Mouse (Mus musculus) gastrocnemius, postnatal 25 days (tissue): ENCODE measurements around the gene Odf2. TPM values are rescaled to one million over a fixed set of nuclear protein-coding genes. Genes with fewer than 3 reads are reported as not detected.

Source experiments
- DNase-seq: peaks from one replicate; pipeline ENCODE4 v3.0.0; 2022
- microRNA-seq, 2 experiments: library from miRNA; unstranded; fragments of <30 nt; microRNA quantifications; one replicate each; pipeline ENCODE4 v1.2.0; 2021; ENCODE audit warnings: borderline replicate concordance in 2 of 2
- total RNA-seq, 2 experiments: library from RNA; stranded (reverse); gene quantifications; 1 replicate in 1 of 2; 2 replicates in 1 of 2; pipeline ENCODE4 v1.2.3; 2021

The Odf2 gene
- total RNA-seq, 2 experiments from 2014 or later = 10.3 to 14.7 TPM

DNA sequence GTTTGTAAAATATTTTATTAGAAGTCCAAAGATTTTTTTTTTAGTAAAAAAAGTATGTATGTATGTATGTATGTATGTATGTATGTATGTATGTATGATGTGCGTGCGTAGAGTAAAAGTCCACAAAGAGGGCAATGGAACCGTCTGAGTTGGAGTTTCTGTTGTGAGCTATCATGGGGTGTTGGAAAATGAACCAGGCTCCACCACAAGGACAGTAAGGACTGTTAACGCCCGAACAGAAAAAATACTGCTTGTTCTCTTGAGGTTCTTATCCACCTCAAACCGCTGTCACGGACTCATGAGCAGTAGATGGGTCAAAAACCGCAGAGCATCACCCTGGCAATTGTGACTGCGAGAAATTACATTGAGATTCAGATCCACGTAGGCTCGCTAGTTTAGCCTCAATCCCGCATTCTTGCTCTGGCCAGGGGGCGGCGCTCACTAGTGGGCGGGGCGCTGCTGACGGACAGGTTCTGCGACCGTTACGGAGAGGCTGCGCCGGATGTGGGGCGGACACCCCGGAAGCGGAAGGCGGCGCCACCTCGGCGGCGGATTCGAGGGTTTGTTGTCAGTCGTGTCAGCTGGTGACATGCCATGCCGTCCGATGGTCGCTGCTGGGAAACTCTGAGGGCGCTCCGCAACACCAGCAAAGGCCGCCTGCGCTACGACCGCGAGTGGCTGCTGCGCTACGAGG lies 46.0 kb downstream of the Odf2 start, which contains the start of gene Gle1:
Gene Gle1 (plus strand): TSS at position 521 of the 694 bp plus-strand sequence.
- peak; percentile 94 for DNase-seq

DNA sequence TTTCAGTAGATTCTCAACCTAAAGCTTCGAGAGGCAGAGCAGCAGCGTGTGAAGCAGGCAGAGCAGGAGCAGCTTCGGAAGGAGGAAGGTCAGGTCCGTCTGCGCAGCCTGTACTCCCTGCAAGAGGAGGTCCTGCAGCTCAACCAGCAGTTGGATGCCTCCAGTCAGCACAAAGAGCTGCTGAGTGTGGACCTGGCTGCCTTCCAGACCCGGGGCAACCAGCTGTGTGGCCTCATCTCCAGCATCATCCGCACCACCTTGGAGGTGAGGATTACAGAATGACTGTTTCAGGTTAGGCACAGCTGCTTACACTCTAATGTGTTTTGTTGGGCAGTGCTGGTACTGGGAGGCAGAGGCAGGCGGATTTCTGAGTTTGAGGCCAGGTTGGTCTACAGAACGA lies 51.1 kb downstream of the Odf2 start:
- DNase-seq = no peak

DNA sequence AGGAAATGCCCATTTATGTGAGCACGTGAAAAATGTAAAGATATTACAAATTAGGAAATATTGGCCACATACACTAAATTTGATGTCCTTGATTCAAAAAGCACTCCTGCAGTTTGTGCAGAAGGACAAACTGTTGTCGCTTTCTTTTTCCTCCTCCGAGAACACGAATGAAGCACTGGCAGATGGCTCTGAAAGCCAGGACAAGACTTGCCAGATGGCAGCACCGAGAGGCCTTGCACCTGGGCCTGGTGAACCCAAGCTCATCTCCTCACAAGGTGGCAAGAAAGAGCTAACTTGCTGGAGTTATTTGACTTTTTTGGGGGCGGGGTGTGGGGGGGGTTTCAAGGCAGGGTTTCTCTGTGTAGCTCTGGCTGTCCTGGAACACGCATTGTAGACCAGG lies 51.8 kb downstream of the Odf2 start:
- DNase-seq = no peak

DNA sequence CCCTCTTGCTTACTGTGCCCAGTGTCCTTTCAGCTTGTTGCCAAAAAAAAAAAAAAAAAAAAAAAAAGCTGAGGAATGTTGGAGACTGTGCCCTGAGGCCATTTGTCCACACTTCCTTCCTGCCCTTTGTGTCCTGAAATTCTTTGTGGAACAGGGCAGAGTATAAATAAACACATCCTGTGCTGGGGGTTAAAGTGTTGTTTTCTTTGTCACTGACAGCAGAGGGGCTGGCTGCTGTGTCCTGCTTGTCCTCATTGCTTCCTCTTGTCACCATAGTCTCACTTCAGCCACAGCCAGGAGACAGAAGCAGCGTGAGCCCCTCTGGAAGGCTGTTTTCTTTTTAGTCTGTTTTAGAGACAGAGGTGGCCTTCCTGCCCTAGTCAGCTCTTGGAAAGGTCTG lies 55.7 kb downstream of the Odf2 start:
- no peak for DNase-seq

DNA sequence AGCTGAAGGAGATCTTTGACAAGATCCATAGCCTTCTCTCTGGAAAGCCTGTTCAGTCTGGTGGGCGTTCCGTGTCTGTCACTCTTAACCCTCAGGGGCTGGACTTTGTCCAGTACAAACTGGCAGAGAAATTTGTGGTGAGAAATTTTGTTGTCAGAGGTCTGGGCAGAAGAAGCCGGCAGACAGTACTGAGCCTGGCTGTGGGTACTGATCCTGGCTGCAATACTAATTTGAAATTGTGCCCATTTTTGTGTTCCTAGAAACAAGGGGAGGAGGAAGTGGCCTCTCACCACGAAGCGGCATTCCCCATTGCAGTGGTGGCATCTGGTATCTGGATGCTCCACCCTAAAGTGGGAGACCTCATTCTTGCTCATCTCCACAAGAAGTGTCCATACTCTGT lies 59.9 kb downstream of the Odf2 start:
- no peak for DNase-seq

DNA sequence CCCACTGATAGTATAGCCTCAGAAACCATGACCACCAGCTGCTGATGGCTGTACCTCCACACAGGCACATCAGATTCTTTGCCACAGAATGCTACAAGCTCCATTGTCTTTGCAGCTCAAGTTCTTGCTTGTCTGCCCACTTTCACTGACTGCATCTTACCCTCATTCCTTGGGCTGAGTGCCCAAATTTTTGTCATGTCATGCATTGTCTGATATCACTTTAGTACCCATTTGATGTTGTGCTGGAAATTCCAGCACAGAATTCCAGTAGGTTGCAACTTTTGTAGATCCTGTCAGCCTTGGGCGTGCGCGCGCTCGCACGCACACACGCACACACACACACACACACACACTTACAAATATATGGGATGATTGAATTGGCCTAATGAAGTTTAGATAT lies 72.2 kb downstream of the Odf2 start:
- DNase-seq = no peak

DNA sequence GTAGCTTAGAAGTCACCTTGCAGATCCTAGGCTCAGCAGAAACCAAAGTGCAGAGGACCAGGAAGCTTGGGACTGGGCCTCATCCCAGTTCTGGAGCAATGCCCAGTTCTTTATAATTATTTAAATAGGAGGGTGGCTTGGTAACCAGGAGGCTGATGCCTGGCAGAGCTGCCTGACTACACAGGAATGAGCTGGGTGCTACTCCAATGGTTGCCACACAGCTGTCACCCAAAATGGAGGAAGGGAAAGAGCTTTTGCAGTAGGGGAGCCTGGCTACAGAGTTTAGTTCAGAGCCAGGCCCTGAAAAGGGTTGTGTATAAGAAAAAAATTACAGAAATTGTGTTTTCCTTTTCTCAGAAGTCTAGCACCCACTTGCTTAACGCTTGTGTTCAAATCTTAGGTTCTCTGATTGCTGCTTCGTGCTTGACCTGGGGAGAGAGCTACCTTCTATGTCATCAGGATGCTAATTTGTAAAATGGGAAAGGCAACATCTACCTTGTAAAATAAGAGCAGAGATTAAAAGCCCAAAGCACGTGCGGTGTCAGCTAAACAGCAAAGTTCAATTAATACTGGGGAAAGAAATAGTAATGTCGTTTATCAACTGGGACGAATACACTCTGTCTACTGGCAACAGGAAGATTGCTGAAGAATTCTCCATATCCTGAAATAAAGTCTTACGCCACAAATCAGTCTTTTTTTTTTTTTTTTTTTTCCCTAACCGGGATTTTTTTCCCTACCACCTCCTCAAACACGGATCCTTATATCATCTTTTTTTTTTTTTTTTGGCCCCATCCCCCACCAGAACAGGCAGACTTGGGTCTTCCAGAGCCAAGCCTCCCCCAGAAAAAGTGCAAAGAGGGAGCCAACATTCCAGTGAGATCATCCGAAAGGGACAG lies 75.6 kb downstream of the Odf2 start:
- DNase-seq = no peak

DNA sequence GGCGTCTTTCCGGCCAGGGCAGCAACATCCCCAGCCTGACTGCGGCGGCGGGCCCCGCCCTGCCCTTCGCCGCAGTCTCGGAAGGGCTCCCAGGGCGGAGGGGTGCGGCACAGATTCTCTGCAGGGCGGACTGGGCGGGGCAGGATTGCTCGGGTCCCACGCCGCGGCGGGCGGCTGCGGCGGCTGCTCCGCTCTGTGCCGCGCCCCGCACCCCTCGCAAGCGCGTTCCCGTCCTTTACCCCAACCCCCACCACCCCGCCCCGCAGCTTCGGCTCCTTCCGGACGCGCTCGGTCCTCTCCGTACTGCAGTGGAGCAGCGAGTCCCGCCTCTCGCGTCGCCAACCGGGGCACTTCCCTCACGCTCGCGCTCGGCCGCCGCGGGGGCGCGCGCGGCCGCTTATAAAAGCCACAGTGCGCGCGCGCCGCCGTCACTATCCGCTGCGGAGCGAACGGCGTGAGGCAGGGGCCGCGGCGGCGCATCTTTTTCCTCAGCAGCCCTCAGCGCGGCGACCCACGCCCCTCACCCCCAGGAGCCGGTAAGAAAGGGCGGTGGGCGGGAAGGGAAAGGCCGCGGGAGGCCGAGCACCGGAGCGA lies 76.3 kb downstream of the Odf2 start, which contains the start of gene Sptan1:
Gene Sptan1 (plus strand): TSS at position 311 of the 594 bp plus-strand sequence.
- peak; percentile 98 for DNase-seq

DNA sequence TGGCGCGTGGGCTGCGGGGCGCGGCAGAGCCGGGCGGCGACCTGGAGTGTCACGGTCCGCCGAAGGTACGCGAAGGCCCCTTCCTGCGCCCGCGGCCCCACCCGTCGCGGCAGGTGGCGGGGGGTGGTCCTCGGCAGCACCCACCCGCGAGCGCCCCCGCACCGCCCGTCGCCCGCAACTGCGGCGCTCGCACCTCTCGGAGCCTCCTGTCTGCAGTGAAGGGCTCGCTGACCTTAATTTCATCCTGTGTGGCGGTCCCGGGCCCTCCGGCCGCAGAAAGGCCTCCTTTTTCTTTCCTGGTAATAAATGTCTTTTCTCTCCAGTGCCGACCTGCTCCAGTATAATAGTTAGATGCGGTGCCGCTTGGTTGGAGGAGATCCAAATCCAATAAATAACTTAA lies 76.9 kb downstream of the Odf2 start:
- no peak for DNase-seq

DNA sequence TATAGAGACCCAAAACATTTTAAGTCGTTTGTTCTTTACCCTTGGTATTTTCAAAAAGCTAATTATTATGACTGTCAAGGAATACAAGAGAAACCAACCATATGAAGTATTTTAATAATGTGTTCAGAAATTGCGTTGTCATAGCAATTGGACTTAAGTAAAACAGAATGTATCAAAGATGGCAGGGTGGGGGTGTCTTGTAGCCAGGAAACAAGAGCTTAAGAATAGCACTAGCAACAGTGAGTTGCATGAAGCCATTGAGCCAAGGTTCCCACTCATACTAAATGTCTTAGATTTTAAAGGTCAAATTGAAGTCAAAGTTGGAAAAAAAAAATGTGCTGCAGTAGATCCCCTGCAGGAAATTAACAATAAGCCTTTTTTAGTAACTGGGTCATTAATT lies 77.8 kb downstream of the Odf2 start:
- no peak for DNase-seq

DNA sequence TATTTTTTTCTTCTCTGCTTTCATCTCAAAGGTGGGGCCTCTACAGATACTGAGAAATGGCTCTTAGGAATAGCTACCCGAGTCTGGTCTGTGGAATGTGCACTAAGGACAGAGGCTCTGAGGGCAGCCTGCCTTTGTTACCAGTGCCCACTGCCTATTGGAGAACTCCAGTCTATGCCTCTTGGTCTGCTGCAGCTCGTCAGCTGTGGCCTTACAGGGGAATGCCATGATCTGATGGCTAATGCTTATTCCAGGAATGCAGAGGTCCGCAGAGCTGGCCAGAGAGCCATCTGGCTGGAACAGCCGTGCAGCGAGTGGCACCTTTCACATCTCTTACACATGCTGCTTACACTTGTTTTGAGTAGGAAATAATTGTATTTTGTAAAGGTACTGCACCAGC lies 78.7 kb downstream of the Odf2 start:
- no peak for DNase-seq

DNA sequence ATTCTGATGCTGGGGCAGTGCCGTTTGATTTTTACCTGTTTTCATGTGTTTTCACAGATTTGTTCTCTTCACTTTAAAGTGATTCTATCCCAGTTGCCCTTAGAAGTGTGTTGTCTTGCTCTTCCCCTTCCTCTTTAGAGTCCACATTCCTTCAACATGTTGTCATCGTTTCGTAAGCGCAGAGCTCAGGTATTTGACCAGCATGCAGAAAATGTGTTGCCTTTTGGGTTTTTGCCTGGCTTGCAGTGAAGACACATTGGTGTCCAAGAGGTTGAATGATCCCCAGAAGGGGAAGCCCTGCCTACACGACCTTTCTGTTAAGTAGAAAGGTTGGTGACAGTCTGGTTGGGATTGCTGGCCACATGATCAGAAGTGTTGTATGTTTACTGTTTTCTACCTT lies 79.6 kb downstream of the Odf2 start:
- no peak for DNase-seq

DNA sequence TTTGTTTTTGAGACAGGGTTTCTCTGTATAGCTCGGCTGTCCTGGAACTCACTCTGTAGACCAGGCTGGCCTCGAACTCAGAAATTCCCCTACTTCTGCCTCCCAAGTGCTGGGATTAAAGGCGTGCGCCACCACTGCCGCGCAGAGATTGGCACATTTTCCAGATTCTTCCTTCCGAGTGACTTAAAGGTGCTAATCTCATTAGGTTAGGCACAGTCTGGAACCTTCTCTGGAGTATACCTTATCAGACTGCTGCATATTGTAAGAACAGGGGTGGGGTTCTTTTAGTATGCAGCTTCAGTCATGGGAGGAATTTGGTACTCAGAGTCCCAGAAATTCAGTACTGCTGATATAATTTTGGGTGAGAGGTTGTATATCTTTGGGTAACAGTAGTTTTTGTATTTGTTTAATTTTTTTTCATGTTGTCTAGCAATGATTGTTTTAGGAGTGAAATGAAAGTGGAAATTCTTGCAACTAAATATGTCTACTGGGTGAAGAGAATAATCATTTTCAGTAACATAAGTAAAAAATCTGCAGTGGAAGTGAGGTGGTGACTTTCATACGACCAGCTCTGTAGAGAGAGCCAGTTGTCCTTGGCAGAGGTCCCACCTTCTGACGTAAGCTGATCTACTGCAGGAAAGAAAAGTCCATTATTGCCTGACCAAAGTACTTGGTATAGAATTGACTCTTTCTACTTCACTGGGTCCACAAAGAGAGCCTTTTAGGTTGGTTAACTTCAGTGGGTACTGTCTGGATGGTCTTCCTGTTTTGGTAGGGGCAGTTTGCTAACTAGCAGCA lies 83.0 kb downstream of the Odf2 start:
- peak; percentile 58 for DNase-seq

DNA sequence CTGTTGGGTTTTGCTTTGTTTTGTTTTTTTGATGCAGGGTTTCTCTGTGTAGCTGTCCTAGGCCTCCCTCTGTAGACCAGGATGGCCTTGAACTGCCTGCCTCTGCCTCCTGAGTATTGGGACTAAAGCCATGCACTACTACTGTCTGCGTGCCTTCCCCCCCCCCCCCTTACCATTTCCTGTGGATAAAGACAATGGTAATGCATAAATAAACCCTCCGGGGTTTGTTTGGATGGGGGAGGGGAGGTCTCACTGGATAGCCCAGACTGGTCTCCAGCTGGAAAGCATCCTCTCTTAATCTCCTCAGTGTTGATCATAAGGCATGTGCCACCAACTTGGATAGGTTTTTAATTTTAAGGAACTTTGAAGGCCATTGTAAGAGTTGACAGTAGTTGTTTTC lies 84.5 kb downstream of the Odf2 start:
- DNase-seq = no peak

DNA sequence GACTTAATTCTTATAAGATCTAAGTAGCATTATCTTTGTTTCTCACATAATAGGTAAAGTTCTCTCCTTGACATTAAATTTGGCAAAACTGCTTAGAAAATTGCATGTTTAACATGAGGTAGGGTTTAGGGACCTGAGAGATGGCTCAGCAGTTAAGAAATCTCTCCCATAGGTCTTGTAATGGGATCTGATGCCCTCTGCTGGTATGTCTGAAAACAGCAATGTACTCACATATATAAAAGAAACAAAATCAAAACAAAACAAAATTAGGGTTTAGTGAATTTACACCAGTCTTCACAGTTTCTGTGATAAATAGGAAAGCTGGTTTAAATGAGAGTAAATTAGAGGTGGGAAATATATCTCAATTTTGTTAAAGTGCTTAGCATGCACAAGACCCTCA lies 88.3 kb downstream of the Odf2 start:
- no peak for DNase-seq

DNA sequence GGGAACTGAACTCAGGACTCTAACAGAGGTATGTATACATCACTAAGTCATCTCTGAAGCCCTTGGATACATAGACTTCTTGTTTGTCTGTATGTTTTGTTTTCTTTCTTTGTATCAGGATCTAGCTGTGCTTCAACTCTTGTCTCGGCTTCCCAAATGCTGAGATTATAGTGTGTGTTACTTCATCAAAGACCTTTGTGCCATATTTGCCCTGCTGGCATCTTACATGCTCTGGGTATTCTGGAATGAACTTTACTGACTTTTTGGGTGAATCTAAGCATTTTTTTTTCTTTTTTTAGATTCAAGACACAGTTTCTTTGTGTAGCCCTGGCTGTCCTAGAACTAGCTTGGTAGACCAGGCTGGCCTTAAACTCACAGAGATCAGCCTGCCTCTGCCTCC lies 91.6 kb downstream of the Odf2 start:
- DNase-seq = no peak

Small RNA genes lying within 50 kb of the gene (microRNA-seq; reads per million reads assigned to microRNA genes)
- gene Mir219a-2 (0 reads per million in 2 experiments), gene Mir219b (0 reads per million in 2 experiments)

Other genes starting within 250 kb of the Odf2 start
- gene Gm13420, start 137.5 kb upstream of the Odf2 start, total RNA-seq = not detected
- not detected for gene Gm13547, start 129.9 kb upstream of the Odf2 start, total RNA-seq
- 1 to 10 TPM; 7.4 to 8.3 TPM for gene Coq4, start 101.7 kb upstream of the Odf2 start, total RNA-seq
- 10 to 100 TPM; 24.8 to 24.9 TPM for gene Trub2, start 100.7 kb upstream of the Odf2 start, total RNA-seq
- 10 to 100 TPM in 1 of 2 experiments, 1 to 10 TPM in 1; 8.2 to 10.7 TPM for gene Slc27a4, start 86.6 kb upstream of the Odf2 start, total RNA-seq
- gene Urm1, start 69.1 kb upstream of the Odf2 start, total RNA-seq = 10 to 100 TPM; 20.9 to 26.0 TPM
- gene Cercam, start 20.1 kb upstream of the Odf2 start, total RNA-seq = 10 to 100 TPM in 1 of 2 experiments, 1 to 10 TPM in 1; 8.5 to 10.6 TPM
- 10 to 100 TPM; 19.7 to 21.3 TPM for gene Gle1, start 46.2 kb downstream of the Odf2 start, total RNA-seq
- 10 to 100 TPM; 56.9 to 64.4 TPM for gene Sptan1, start 76.3 kb downstream of the Odf2 start, total RNA-seq
- 1 to 10 TPM; 3.3 to 3.4 TPM for gene Wdr34, start 159.7 kb downstream of the Odf2 start, total RNA-seq
- 10 to 100 TPM; 75.4 to 85.1 TPM for gene Set, start 168.2 kb downstream of the Odf2 start, total RNA-seq
- 1 to 10 TPM; 3.8 to 5.4 TPM for gene Pkn3, start 188.5 kb downstream of the Odf2 start, total RNA-seq
- 1 to 10 TPM; 2.4 to 3.1 TPM for gene Zdhhc12, start 204.4 kb downstream of the Odf2 start, total RNA-seq
- 10 to 100 TPM; 20.1 to 20.3 TPM for gene Zer1, start 235.4 kb downstream of the Odf2 start, total RNA-seq
- gene Tbc1d13, start 244.5 kb downstream of the Odf2 start, total RNA-seq = 10 to 100 TPM; 12.2 to 13.5 TPM